Mouse (Mus musculus) hindbrain, embryonic 10.5 days (tissue): ENCODE results near the gene Cyp17a1. TPM values are rescaled to one million over a fixed set of nuclear protein-coding genes. Genes with fewer than 3 reads are reported as not detected.
A peak's percentile ranks its signal among the peaks of the same experiment; 100 is the strongest.

Source experiments
- DNase-seq: peaks from one replicate; pipeline ENCODE4 v3.0.0-alpha.2; 2017; ENCODE audit warnings: low spot score
- H3K27ac ChIP-seq: fragments of 300-500 bp; sonication (generic); 2 replicates; pipeline ENCODE4 v1.5.1; 2016; ENCODE audit warnings: mild to moderate bottlenecking, moderate library complexity
- H3K27me3 ChIP-seq: fragments of 300-500 bp; sonication (generic); 2 replicates; pipeline ENCODE4 v1.6.1; 2016; ENCODE audit warnings: mild to moderate bottlenecking; ENCODE audit not compliant: poor library complexity, insufficient read depth, severe bottlenecking
- H3K36me3 ChIP-seq: fragments of 300-500 bp; sonication (generic); 2 replicates; pipeline ENCODE4 v1.6.1; 2016; ENCODE audit warnings: mild to moderate bottlenecking, moderate library complexity
- H3K4me1 ChIP-seq: fragments of 300-500 bp; sonication (generic); replicated peaks from 2 replicates; pipeline ENCODE4 v1.6.1; 2016; ENCODE audit warnings: mild to moderate bottlenecking
- H3K4me3 ChIP-seq: fragments of 300-500 bp; sonication (generic); 2 replicates; pipeline ENCODE4 v1.5.1; 2016; ENCODE audit warnings: mild to moderate bottlenecking, moderate library complexity
- H3K9me3 ChIP-seq: fragments of 300-500 bp; sonication (generic); 2 replicates; pipeline ENCODE4 v1.6.1; 2016; ENCODE audit warnings: mild to moderate bottlenecking, moderate library complexity
- WGBS: fragments of 180-500 bp; shearing (Covaris S2); methylation state at CpG from one replicate; pipeline ENCODE4 v1.1.7; 2016; 5-methylcytosine and 5-hydroxymethylcytosine counted together
- polyA plus RNA-seq: library from polyadenylated mRNA; unstranded; fragments of >200 nt; fragmentation: Nextera tagmentation; extraction: Ambion mirVana; gene quantifications from 2 replicates; pipeline ENCODE4 v1.2.1, GENCODE M21; 2016

Gene Cyp17a1
- polyA plus RNA-seq, 1 experiment from 2014 or later = not detected

GRCm38 (mm10) chr19:46631637-46632036 is 41.3 kb downstream of the Cyp17a1 start:
- Histone ChIP-seq H3K36me3 (peaks cover 26% of the 10 kb centered on the region), H3K27me3 (no peaks in the 10 kb centered on the region), H3K9me3 (no peaks in the 10 kb centered on the region), H3K4me1 (peaks cover 37% of the 10 kb centered on the region), H3K27ac (no peak overlapping the region), H3K4me3 (no peak overlapping the region)
- WGBS = 92% methylated on average over 9 of the region's 9 CpGs
- DNase-seq = no peak

- Histone ChIP-seq H3K27me3 (no peaks in the 10 kb centered on the region), H3K27ac (no peak overlapping the region; the same call in 1 of the 2 replicates), H3K4me3 (no peak overlapping the region), H3K36me3 (peaks cover 38% of the 10 kb centered on the region), H3K9me3 (0 out of 2 replicates have a peak, but pooled peaks cover 3% of the 10 kb centered on the region), H3K4me1 (peaks cover 35% of the 10 kb centered on the region)
- WGBS = 81% methylated on average over 9 of the region's 9 CpGs
- no peak for DNase-seq
These were observed 43.2 kb downstream of the Cyp17a1 start for GRCm38 (mm10) chr19:46629807-46630206.

- no peak overlapping the region for H3K4me3 ChIP-seq
- peaks cover 49% of the 10 kb centered on the region for H3K4me1 ChIP-seq
- DNase-seq = no peak
- peaks cover 38% of the 10 kb centered on the region for H3K36me3 ChIP-seq
- no peaks in the 10 kb centered on the region for H3K27me3 ChIP-seq
- 94% methylated on average over 10 of the region's 10 CpGs for WGBS
- peak overlapping the region; percentile 30; the same call in 1 of the 2 replicates for H3K27ac ChIP-seq
- H3K9me3 ChIP-seq = 0 out of 2 replicates have a peak, but pooled peaks cover 3% of the 10 kb centered on the region
These were observed 44.6 kb downstream of the Cyp17a1 start for GRCm38 (mm10) chr19:46628403-46628802.

GRCm38 (mm10) chr19:46625519-46625918 is 47.5 kb downstream of the Cyp17a1 start:
- WGBS = 68% methylated on average over 10 of the region's 10 CpGs
- Histone ChIP-seq H3K36me3 (peaks cover 24% of the 10 kb centered on the region), H3K9me3 (0 out of 2 replicates have a peak, but pooled peaks cover 3% of the 10 kb centered on the region), H3K4me3 (peak overlapping the region; percentile 49; the same call in 1 of the 2 replicates), H3K4me1 (peaks cover 77% of the 10 kb centered on the region), H3K27ac (peak overlapping the region; percentile 89), H3K27me3 (no peaks in the 10 kb centered on the region)
- no peak for DNase-seq

- H3K4me3 ChIP-seq = peak overlapping the region; percentile 49; the same call in 1 of the 2 replicates
- peaks cover 24% of the 10 kb centered on the region for H3K36me3 ChIP-seq
- H3K9me3 ChIP-seq = 0 out of 2 replicates have a peak, but pooled peaks cover 3% of the 10 kb centered on the region
- H3K27me3 ChIP-seq = no peaks in the 10 kb centered on the region
- peaks cover 81% of the 10 kb centered on the region for H3K4me1 ChIP-seq
- WGBS = 93% methylated on average over 12 of the region's 12 CpGs
- no peak for DNase-seq
- H3K27ac ChIP-seq = peak overlapping the region; percentile 89
These were observed 48.0 kb downstream of the Cyp17a1 start for GRCm38 (mm10) chr19:46625015-46625414.

GRCm38 (mm10) chr19:46623790-46624772 is 48.9 kb downstream of the Cyp17a1 start:
- peak; percentile 61 for DNase-seq
- 20% methylated on average over 19 of the region's 19 CpGs for WGBS

GRCm38 (mm10) chr19:46623194-46623667 is 49.7 kb downstream of the Cyp17a1 start:
- Histone ChIP-seq H3K4me1 (peaks cover 88% of the 10 kb centered on the region), H3K36me3 (peaks cover 29% of the 10 kb centered on the region), H3K4me3 (peak overlapping the region; percentile 49), H3K9me3 (0 out of 2 replicates have a peak, but pooled peaks cover 3% of the 10 kb centered on the region), H3K27me3 (no peaks in the 10 kb centered on the region), H3K27ac (peak overlapping the region; percentile 89)
- 3% methylated on average over 16 of the region's 16 CpGs for WGBS
- DNase-seq = peak; percentile 58

More at GRCm38 (mm10) chr19:46623790-46624772, 48.9 kb downstream of the Cyp17a1 start:
- Histone ChIP-seq H3K9me3 (0 out of 2 replicates have a peak, but pooled peaks cover 3% of the 10 kb centered on the region), H3K4me1 (peaks cover 84% of the 10 kb centered on the region), H3K4me3 (peak overlapping the region; percentile 49), H3K27me3 (no peaks in the 10 kb centered on the region), H3K36me3 (peaks cover 25% of the 10 kb centered on the region), H3K27ac (peak overlapping the region; percentile 89)

- peak overlapping the region; percentile 89 for H3K27ac ChIP-seq
- H3K36me3 ChIP-seq = peaks cover 27% of the 10 kb centered on the region
- H3K9me3 ChIP-seq = 0 out of 2 replicates have a peak, but pooled peaks cover 3% of the 10 kb centered on the region
- no peaks in the 10 kb centered on the region for H3K27me3 ChIP-seq
- peak overlapping the region; percentile 49 for H3K4me3 ChIP-seq
- 37% methylated on average over 12 of the region's 12 CpGs for WGBS
- H3K4me1 ChIP-seq = peaks cover 88% of the 10 kb centered on the region
- DNase-seq = no peak
These were observed 50.2 kb downstream of the Cyp17a1 start for GRCm38 (mm10) chr19:46622659-46623193.

GRCm38 (mm10) chr19:46621236-46622183 is 51.5 kb downstream of the Cyp17a1 start:
- 63% methylated on average over 19 of the region's 19 CpGs for WGBS
- peaks cover 27% of the 10 kb centered on the region for H3K36me3 ChIP-seq
- H3K27me3 ChIP-seq = no peaks in the 10 kb centered on the region
- 0 out of 2 replicates have a peak, but pooled peaks cover 3% of the 10 kb centered on the region for H3K9me3 ChIP-seq
- DNase-seq = no peak
- peaks cover 83% of the 10 kb centered on the region for H3K4me1 ChIP-seq
- H3K4me3 ChIP-seq = no peak overlapping the region
- H3K27ac ChIP-seq = peak overlapping the region; percentile 89

GRCm38 (mm10) chr19:46620016-46620808 is 52.8 kb downstream of the Cyp17a1 start:
- H3K27me3 ChIP-seq = no peaks in the 10 kb centered on the region
- no peak overlapping the region for H3K27ac ChIP-seq
- peaks cover 81% of the 10 kb centered on the region for H3K4me1 ChIP-seq
- 0 out of 2 replicates have a peak, but pooled peaks cover 2% of the 10 kb centered on the region for H3K9me3 ChIP-seq
- no peak overlapping the region for H3K4me3 ChIP-seq
- H3K36me3 ChIP-seq = peaks cover 25% of the 10 kb centered on the region
- no peak for DNase-seq
- WGBS = 90% methylated on average over 14 of the region's 14 CpGs

GRCm38 (mm10) chr19:46619518-46619917 is 53.5 kb downstream of the Cyp17a1 start:
- no peaks in the 10 kb centered on the region for H3K27me3 ChIP-seq
- no peak overlapping the region for H3K27ac ChIP-seq
- H3K4me3 ChIP-seq = no peak overlapping the region
- no peaks in the 10 kb centered on the region for H3K9me3 ChIP-seq
- WGBS = 96% methylated on average over 6 of the region's 6 CpGs
- peaks cover 74% of the 10 kb centered on the region for H3K4me1 ChIP-seq
- DNase-seq = no peak
- H3K36me3 ChIP-seq = peaks cover 23% of the 10 kb centered on the region
